Mouse (Mus musculus) right cerebral cortex, postnatal 14 days (tissue): ENCODE data around the gene Dcpp1.

Experiments
- DNase-seq: peaks from one replicate; pipeline ENCODE4 v3.0.0; 2022

The Dcpp1 gene

DNA sequence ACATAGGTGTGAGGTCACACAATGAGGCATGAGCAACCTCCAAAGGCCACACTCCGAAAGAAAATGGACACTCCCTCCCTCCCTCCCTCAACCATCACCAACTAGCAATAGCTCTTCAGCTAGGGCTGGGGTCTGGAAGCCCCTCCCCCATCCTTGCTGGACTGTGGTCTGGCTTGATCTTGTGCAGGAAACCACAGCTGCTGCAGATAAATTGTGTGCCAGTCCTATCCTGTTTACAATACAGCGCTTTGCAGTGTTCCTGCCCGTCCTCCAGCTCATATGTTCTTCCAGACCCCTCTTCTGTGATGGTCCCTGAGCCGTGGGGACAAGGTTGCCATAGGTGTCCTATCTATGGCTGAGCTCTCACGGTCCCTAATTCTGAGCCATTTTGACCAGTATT, 50.5 kb downstream of the Dcpp1 start:
- no peak for DNase-seq
